Mouse (Mus musculus) cerebellum, adult 9-10 months (tissue): ENCODE measurements around the gene Htt.

Experiments used
- DNase-seq: peaks from one replicate; pipeline ENCODE4 v3.0.0; 2022

The Htt gene

DNA sequence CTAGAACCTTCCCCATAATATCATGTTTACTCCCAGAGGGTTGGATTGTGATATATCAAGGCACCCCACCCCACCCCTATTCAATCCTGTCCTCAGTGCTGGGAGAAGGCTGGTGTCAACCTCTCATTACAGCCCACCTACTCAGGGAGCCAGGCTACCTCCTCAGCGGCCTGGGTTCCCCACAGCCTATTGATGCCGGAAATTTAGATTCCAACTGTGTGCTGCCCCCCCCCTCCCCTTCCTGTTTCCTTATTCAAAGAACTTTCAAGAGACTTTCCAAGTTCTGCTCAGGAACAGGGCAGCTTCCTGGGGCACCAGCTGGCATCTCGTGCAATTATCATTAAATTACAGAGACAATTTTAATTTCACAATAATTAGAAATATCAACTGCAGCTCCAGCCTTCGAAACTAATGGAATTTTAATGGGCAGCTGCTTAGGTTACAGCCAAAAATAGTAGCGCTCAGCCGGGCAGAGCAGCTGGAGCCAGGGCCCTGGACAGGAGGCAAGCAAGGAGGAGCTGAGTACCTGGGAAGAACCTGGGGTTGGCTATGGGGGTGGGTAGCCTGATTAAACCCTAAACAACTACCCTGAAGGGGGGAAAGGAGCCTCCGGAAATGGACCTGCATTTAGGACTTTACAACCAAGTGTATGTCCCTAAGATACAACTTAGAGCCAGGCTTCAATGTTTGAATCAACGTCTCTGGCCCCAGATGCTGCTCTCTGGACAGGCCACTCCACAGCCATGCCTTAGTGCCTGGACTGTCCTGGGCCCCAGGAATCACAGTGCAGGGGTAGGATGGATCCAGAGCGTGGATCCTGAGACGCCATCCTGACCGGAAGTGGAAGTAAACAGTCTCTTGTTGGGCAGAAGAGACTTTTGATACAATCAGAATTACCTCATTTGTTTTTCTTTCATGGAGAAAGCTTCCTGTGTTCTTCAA, 170.2 kb downstream of the Htt start:
- DNase-seq: no peak

DNA sequence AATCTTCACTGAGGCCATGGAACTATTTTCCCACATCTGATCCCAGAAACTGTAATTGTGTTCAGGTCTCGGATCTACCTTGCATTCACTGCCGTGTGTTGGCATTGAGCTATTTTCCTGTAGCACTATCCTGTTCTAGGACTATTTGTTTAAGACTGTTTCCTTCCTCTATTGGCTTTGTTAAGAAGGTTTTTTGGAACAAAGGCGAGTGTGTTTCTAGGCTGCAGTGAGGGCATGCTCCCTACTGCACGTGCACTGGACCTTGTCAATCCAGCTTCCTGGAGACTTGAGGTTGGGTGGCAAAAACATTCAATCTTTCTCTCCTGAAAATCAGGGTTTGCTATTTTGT, 170.9 kb downstream of the Htt start:
- no peak for DNase-seq

GRCm38 (mm10) chr5:34933461-34933860, 171.9 kb downstream of the Htt start:
- DNase-seq: no peak

GRCm38 (mm10) chr5:34941710-34942470, 180.3 kb downstream of the Htt start:
- no peak for DNase-seq

DNA sequence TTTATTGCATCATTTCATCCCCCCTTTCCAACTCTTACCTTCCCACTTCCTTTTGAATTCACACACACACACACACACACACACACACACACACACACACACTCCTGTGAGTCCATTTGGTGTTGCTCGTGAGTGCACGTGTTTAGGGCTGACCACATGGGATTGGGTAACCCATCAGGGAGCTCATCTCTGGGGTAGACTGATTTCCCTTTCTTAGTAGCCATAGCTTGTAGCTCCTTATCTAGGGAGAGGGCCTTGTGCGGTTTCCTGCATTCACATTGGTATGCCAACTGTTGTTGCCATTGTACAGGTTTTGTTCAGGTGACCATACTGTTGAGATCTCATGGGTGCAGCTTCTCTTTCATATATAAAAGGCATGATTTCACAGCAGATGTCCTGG, 181.9 kb downstream of the Htt start:
- no peak for DNase-seq

- DNase-seq: peak; percentile 25
Observed at GRCm38 (mm10) chr5:34948861-34949760, 187.6 kb downstream of the Htt start, which contains the start of gene Rgs12. Gene Rgs12, plus strand, starts transcription at chr5:34949445.

DNA sequence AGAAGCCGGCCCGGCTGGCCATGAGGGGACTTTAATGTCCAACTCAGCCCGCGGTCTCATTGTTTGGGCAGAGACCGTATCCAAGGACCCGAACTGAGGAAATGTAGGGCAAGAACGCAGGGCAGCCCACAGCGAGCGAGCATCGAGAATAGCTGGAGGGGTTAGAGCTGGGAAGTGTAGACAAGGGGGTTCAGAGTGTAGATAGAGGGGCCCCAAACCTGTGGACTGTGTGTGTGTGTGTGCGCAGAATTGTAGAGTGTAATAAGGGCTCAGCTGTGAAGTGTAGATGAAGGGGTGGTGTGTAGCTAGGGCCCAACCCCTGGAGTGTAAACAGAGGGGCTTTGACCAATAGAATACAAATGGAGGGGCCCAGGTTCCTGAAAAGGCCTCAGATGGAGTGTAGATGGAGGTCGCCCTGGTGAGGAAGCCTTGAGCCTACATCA, 188.2 kb downstream of the Htt start:
- DNase-seq: peak; percentile 5

DNA sequence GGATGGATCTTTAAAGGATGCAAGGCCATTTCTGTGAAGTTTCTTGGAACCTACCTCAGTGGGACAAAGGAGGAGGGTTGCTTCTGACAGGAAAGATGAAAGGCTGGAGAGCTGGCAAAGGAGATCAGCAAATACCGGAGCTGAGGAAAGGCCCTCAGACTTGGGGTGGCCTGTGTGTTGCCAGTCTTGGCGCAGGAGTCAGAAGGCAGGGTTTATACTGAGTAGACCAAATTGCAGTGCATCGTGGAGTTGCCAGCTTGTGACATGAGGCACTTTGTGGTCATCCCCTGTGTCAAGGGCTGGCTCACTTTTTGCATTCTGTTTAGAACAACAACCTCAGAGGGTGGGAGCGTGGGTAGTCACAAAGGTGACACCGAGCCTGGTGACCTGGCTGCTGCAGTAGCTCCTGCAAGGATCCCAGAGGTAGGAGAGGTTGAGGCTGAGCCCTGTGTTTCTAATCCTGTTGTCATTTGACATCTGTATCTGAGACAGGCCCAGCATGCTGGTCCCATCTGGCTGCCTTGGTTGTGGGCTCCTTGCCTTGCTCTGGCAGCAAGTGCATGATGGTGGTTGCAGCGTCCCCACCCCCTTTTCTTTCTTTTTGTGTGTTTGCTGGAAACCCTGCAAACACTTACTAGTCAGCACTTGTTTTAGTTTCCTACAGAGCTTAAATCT, 189.1 kb downstream of the Htt start:
- DNase-seq: peak; percentile 4

DNA sequence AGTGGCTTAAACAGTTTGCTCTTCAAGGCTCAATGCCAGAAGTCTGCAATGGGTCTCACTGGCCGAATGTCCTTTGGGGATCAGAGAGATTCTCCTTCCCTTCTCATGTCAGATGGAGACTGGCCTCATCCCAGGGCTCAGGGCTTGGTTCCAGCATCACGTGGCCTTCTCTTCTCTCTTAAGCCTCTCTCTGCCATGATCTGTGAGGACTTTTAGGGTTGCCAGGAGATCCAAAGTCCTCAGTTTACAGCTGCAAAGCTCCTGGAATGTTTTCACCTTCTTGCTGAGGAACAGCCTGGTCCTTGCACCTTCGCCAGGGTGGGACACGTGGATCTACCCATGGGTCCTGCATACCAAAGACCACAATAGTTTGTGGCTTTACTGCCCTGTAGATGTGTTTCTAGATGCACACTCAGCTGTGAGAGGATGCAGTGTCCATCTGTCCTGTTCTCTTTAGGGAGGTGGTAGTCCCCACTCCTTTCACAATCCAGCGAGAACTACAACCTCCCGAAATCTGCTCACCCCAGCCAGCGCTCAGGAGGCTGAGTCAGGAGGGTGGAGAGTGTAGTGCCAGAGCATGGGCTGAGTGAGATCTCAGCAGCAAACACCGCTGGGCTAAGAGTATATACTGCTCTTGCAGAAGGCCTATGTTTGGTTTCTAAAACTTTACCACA, 189.8 kb downstream of the Htt start:
- peak; percentile 6 for DNase-seq

GRCm38 (mm10) chr5:34954508-34954907, 193.0 kb downstream of the Htt start:
- DNase-seq: no peak

- DNase-seq: peak; percentile 7
Observed at GRCm38 (mm10) chr5:34955630-34956029, 194.1 kb downstream of the Htt start.

DNA sequence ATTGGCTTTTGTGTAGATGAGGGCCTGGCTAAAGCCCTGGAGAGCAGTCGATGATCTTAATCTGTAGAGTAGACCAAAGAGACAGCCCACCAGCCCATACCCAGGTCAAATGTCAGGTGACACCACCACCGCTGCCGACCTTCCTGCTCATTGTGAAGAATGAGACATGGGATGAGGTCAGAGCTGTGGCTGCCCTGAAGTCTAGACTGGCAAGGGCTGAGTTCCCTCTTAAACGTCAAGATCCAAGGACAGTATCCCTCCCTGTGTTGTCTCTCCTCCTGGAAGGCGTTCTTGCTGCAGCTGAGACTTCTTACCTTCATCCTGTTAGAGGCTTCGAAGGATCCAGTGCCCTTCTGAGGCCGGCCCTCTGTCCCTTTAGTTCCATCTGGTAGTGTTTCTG, 194.6 kb downstream of the Htt start:
- DNase-seq: no peak

- no peak for DNase-seq
Observed at GRCm38 (mm10) chr5:34957015-34957414, 195.5 kb downstream of the Htt start.

GRCm38 (mm10) chr5:34960021-34960420, 198.5 kb downstream of the Htt start:
- DNase-seq: no peak
